Mouse (Mus musculus) B cell, adult 2 months (primary cell): ENCODE results near the gene Klhdc9.
A peak's percentile ranks its signal among the peaks of the same experiment; 100 is the strongest.
"Not testable (repeated sequence)": the region's sequence is repeated elsewhere in the genome, so short reads cannot be mapped to it uniquely, and the experiment has no call there.

Experiments
- DNase-seq, 2 experiments: peaks; one replicate each; pipeline ENCODE4 v3.0.0; 2022

The Klhdc9 gene

DNA sequence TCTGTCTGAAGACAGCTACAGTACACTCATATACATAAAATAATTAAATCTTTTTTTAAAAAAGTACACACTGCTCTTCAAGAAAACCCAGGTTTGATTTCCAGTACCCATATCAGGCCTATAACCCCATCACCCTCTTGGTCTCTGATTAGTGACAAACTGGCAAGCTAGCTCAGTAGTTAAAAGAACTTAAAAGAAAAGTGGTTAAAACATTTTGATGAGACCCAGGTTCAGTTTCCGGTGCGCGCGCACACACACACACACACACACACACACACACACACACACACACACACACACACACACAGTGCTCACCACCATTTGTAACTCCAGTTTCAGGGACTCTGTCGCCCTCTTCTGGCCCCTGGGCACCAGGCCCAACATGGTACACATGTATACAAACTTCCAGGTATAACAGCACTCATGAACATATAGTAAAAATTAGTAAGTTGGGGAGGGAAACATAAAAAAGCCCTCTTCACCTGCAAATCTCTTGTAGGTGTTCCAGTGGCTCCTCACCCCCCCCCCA, 4.7 kb downstream of the Klhdc9 start:
- peak; percentile 58 to 62 for DNase-seq

DNA sequence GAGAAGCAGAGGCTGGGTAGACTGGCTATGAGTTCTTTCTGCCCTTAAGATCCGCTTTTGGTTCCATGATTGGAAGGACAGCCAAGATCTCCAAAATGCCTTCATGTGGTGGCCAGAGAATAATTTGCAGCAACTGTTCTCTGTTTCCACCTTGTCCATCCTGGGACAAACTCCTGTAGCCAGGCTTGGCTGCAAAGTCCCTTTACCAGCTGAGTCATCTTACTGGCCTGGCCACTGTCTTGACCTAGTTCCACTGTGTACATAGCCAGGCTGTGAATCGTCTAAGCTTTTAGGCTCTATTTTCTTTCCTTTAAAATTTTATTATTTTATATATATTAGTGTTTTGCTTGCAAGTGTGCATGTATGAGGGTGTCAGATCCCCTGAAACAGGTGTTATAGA, 11.4 kb downstream of the Klhdc9 start:
- no peak for DNase-seq

DNA sequence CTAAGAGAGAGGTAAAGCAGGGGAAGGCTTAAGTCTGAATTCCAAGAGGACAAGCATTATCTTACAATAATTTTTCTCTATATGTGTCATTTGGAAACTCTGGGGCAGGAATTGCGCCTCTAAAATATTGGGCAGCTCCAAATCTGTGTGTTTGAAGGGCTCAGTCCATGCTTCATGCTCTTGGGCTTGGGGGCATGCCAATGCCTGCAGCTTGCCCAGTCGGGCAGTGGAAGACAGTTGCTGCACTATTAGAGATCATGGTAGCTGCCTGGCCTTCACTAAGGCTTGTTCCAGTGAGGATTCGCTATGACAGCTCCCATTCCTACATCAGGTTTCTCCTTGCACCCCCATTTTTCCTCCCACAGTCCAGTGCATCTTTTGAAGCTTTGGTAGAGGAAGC, 11.9 kb downstream of the Klhdc9 start:
- DNase-seq, result no peak

DNA sequence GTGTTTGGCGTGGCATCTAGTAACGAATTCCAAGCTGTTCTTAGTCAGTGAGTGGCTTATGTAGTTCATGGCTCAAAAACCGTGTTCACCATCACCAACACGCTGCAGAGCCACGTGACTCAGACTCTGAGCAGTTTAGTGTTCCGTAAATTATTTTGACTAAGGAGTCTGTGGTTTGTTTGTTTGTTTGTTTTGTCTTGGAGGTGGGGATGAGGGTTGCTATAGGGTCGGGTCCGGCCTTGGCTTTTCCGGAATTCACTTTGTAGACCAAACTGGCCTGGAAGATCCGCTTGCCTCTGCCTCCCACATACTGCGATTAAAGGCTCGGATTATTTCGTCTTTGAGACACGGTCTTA, 14.5 kb downstream of the Klhdc9 start:
- no peak for DNase-seq

DNA sequence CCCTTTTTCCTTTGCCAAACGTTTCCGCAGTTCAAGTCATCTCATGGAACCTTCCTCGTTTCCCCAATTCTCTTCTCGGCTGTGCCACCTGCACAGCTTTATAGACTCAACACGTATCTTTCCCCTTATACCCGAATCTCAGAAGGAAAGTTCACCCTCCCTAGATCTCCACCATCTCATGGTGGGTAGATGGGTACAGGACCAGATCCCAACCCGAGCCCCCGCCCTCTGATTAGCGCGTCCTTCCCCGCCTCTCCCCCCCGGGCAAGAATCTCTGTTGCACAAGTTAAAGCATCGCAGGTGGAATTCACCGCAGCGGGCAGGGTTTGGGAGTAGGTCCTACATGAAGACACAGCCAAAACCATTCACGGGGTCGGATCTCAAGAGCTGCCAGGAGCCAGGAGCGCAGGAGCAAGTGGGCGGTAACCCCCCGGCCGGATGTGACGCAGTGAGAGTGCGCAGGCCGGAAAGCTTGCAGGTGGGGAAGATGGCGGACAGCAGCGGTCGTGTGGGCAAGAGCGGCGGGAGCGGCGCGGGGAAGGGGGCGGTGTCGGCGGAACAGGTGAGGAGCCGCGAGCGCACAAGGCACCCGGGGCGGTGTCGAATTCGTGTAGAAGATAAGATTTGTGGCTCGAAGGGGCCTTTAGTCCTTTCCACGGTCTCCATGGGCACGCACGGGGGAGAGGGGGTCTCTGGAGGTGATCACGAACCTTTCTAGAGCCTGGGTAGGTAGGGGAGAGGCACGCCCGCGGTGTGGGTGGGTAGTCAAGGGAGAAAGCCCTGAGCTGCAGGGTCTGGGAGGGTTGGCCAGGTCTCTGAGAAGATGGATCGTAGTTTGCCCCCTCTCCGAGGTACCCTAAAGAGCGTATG, 15.1 kb downstream of the Klhdc9 start, which contains the start of the genes Nit1 and Pfdn2:
Gene Nit1, minus strand, starts transcription at position 422 of the 870 bp plus-strand sequence.
Gene Pfdn2, plus strand, starts transcription at position 446 of the 870 bp plus-strand sequence.
- peak; percentile 94 for DNase-seq

DNA sequence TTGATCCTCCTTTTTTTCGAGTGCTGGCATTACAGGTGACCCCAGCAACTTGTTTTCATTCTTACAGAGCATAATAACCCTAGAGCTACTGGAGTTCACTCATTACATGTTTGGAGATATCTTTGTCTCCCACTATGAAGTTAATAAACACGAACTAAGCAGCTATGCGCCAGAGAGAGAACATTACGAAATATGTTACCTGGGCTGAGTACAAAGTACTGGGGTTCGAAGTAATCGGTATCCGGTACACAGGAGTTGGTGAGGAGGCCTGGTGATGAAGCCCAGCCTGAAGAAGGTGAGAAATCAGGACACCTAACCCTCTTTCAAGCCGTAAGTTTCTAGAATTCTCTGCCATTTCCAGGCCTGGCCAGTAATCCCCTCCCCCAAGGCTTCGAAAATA, 15.9 kb downstream of the Klhdc9 start:
- no peak for DNase-seq

DNA sequence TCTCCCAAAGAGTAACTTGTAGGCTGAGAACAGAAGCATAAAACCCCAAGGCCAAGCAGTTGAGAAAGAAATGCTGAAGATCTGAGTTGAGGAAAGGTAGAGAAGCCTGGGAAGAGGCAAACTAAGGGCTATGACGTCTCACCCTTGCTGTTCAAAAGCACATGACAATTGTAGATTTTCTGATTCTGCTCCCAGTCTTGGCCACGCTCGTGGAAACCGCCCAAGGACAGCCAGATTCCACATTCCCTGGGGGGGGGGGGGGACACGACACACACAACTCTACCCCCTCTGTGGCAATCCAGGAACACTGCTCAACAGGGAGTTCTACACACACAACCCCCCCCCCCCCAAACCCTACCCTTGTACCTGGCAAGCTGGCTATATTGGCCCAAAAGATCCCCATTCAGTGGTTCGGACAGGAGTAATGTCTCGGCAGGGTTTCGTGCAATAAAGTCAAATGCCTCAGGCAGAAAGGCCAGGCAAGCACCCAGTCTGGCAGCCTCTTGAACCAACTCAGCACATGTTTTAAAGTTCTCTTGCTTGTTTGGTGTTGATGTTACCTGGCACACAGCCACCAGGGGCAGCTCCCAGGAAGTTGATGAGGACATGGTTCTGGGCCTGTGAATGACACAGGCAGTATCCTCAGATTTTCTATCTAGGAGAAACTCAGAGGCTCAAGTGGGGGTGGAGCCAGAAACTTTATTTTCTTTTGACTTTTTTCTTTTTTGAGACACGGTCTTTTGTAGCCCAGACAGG, 16.5 kb downstream of the Klhdc9 start:
- no peak for DNase-seq

DNA sequence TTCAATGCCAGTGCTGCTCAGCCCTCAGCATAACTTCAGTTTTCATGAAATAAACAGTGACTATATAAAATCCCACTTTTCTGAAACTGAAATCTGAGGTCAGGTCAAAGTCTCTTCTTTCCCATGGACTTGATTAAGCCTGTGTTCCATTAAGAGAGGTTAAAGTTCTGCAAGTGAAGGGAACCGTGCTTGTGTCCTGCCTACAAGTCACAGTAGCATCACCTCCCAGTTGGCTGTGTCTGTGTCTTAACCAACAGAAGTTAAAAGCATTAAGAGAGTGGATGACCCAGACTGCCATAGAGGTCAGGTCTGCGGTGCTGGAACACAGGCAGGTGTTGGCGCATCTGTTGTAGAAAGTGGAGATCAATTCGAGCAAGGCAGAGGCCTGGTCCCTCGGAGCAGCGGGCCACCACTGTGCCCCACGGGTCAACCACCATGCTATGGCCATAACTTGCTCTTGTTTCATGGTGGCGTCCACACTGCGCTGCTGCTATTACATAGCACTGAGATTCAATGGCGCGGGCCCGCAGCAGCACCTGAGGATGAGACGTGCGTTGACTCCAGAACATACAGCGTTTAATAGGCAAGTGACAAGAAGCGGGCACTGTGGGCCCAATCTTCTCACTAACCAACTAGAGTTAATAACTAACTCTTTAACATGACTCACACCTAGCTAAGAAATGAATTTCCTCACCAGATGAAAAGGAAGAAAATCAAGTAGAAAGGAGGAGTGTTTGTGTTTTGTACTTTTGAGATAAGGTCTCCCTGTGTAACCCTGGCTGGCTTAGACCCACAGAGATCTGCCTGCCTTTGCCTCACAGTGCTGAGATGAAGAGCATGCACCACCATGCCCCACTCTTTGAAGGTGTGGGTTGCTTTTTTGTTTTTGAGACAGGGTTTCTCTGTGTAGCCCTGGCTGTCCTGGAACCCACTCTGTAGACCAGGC, 18.1 kb downstream of the Klhdc9 start:
- DNase-seq, result no peak

DNA sequence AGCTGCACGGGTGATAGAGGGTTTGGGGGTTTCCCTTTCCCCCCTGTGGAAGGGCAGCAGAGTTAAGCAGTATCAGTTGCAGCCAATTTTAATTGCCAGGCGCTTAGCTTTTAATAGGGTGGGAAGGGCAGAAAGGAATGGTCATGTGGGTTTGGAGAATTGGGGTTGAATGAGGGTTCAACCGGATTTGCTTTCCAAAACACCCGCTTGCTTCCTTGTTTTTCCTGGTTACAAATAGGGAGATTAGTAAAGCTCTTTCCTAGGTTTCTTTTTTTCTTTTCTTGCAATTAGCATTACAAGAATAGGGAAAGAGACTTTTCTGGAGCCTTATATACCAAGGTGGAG, 30.4 kb downstream of the Klhdc9 start:
- no peak for DNase-seq

DNA sequence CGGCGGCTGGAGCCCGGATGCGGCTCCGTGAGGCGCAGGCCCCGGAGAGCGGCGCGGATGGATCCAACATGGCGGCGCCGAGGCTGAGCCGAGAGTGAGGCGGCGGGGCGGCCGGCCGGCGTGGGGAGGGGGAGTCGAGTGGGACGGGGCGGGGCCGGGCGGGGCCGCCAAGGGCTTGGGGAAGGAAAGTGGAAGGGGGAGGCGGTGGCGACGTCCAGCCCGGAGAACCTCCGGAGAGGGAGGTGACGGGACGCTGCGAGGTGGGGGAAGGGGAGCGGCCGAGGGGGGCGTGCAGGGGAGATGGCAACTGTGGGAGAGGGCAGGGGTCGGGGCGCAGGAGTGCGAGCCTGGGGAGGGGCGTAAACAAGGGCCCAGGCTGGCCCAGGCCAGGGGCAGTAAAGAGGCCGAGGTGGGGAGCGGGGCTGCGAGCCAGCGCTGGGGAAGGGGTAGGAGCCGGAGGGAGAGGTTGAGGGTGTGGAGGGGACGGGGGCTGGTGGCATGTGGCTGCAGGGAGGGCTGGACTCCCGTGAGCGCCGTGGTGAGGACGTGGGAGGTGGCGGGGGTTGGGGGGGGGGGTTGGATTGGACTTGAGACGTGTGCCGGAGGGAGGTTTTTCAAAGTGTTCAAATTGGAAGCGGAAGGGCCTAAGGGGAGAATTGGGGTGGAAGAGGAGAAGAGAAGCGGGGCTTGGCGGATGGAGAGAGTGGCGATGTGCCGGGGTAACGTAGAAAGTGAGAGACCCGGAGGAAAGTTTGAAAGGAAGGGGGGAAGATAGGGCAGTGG, 31.0 kb downstream of the Klhdc9 start:
- DNase-seq, result peak; percentile 38 to 44

DNA sequence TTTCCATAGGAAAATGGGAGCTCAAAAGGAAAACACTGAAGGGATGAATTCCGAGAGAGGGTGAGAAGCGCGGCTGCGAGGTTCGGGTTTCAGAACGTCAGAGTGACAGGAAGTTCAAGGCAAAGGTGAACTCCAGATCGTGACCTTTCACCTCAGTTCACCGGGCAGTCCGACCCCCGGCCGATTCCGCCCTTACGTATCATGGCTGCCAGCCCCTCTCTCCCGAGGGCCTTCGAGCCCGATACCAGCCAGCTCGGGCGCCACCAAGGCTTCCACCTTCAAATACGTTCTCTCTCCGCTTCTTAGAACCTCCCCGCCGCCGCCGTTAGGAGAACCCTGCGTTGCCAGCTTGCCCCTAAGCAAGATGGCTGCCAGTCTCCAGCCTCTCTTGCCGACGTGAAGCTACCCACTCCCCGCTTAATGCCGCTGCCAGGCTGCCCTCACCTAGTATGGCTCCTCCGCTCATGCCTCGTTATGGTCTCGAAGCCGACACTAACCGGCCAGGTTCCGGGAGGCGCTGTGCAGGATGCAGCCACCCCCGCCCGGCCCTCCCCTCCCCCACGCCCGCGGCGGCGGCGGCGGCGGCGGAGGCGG, 31.7 kb downstream of the Klhdc9 start, which contains the start of gene Dedd:
Gene Dedd, plus strand, starts transcription at position 307 of the 594 bp plus-strand sequence.
- peak; percentile 89 to 91 for DNase-seq

DNA sequence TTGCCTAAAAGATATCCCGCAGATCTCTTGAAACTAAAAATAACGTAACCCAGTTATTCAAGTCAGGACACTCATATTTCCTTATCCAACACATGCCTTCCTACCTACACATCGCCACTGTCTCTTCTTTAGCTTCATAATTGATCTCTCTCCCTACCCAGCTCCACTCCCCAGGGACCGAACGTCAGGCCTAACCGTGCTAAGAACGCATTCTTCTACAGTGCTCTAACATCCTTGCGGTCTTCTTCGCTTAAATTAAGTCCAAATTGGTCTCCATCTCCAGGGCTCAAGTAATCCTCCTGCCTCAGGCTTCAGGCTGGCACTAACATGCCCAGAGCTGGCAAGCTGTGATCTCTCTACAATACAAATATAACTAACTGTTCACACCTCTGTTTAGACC, 32.4 kb downstream of the Klhdc9 start:
- DNase-seq, result peak in 1 of 2 experiments; percentile 8

DNA sequence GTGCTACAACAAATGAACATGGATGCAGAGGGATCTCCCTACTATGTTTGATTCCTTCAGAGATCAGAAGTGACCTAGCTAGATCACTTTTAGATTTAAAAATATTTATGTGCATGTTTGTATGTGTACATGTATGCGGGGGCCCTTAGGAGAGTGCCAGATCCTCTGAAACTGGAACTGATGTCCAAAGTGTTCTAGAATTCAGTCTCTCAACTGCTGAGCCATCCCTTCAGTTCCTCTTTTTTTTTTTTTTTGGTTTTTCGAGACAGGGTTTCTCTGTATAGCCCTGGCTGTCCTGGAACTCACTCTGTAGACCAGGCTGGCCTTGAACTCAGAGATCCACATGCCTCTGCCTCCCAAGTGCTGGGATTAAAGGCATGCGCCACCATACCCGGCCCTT, 34.0 kb downstream of the Klhdc9 start:
- not testable (repeated sequence) for DNase-seq

DNA sequence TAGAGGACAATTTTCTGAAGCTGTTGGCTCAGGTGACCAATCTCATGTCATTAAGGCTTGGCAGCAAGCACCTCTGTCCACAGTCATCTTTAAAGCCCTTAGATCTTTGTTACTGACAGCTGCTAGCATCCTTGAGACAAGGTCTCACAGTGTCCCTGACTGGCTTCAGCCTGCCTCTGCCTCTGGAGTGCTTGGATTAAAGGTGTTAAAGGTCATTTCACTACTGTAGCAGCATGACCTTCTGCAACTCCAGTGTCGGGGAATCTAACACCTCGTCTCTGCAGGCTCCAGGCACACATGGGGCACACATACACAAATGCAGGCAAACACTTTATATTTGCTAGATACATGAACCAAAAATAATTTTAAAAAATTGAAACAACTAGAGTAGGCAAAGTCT, 35.0 kb downstream of the Klhdc9 start:
- DNase-seq, result no peak

DNA sequence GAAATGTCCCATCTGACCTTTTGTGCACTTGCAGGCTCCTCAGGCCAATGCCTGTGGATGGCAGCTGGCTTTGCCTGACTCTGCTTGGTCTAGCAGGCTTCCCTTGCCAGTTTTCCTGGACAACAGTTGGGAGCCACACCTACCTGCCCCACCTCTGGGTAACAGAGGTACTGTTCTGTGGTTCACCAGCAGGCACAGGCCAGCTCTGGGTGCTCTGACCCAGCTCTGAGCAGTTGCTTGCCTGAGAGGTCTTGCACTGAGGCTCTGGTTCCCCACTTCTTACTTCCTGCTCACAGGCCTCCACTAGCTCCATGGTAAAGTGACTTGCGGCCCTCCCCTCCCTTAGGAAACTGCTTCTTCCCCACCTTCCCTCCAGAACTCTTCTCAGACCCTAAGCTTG, 38.6 kb downstream of the Klhdc9 start:
- DNase-seq, result no peak

DNA sequence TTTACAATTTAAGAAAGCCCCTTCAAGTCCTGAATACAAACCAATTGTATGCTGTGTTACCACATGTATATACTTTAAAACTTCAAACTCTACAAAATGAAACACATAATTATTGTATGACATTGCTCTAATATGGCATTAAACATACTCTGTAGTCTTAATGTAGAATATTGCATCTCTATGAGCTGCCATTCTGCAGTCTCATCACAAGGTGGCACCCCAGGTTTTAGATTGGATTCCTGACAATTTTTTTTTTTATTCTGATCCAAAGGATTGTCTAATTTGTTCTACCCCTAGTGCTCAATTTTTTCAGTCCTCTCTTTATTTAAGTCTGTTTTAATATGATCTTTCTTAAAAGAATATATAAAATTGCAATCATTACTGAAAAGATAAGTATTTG, 39.2 kb downstream of the Klhdc9 start:
- DNase-seq, result peak; percentile 57 to 62

DNA sequence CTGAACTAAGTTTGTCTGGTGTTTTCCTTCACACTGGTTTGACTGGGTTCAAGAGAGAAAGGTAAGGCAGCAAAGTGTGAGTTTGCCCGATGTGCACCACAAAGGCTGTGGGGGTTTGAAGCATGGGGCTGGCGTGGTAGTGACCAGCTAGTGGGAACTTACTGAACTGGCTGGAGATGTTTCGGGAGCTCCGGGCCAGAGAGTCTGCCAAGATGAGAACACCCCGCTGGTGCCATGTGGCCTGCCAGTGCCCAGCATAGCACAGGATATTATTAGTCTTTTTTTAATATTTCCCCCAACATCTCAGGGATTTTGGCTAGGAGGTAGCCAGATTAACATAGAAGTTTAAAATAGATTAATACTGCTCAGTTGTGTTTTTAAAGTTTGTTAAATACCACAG, 40.4 kb downstream of the Klhdc9 start:
- no peak for DNase-seq

DNA sequence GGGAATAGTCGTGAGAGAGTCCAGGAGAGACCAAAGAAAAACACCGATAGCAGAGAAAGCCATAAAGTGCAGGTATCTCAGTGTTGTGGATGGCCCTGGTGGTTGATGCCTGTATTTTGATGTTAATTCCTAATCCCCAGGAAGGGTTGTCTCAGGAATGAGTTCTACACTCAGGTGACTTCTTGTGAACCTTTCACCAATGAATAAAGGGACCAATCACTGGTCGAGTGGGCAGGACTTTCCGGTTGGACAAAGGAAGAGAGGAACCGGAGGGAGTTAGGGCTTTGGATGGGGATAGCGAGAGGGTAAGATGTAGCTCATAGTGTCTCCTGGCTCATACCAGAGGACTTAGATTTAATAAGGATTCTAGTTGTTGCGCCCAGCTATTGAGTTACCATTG, 40.9 kb downstream of the Klhdc9 start:
- DNase-seq, result no peak

DNA sequence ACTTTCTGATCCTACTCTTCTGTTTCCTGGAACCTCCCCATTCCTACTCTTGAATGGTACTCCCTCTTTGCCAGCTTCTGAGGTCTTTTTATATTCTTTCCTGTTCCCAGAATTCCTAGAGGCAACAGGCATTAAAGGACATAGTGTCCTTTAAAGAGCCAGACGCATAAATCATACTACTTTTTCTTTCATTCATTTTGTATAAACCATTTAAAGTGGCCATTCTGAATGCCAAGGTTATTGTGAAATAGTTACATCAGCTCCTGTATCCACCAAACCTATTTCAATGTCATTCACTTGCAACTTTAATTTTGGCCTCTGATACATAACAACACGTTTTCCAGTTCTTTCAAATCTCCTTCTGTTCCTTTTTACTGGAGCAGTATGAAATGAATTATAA, 51.3 kb downstream of the Klhdc9 start:
- no peak for DNase-seq
